Mouse (Mus musculus): ENCODE results near the gene Rarg.

Gene Rarg

GRCm38 (mm10) chr15:102204674-102205505, 52.4 kb downstream of the Rarg start, which contains the start of gene Csad:
Gene Csad (minus strand): TSS chr15:102204724.
- no peak for DNase-seq (ENCODE audit: low read depth, low spot score)

GRCm38 (mm10) chr15:102203835-102204381, 53.4 kb downstream of the Rarg start:
- peak; percentile 63 for DNase-seq (ENCODE audit: low read depth, low spot score)

- DNase-seq (ENCODE audit: low read depth, low spot score): peak; percentile 96
These were observed 54.1 kb downstream of the Rarg start, which contains the start of gene Zfp740 for GRCm38 (mm10) chr15:102202971-102203834. Gene Zfp740 (plus strand): TSS chr15:102203249.

- DNase-seq (ENCODE audit: low read depth, low spot score): no peak
These were observed 58.5 kb downstream of the Rarg start for GRCm38 (mm10) chr15:102198841-102199240.

GRCm38 (mm10) chr15:102195373-102195772, 61.9 kb downstream of the Rarg start:
- no peak for DNase-seq (ENCODE audit: low read depth, low spot score)

GRCm38 (mm10) chr15:102194439-102194838, 62.9 kb downstream of the Rarg start:
- DNase-seq (ENCODE audit: low read depth, low spot score): no peak

- DNase-seq (ENCODE audit: low read depth, low spot score): no peak
These were observed 63.7 kb downstream of the Rarg start for GRCm38 (mm10) chr15:102193652-102194051.

GRCm38 (mm10) chr15:102192820-102193386, 64.4 kb downstream of the Rarg start:
- no peak for DNase-seq (ENCODE audit: low read depth, low spot score)

- DNase-seq (ENCODE audit: low read depth, low spot score): no peak
These were observed 65.0 kb downstream of the Rarg start for GRCm38 (mm10) chr15:102192271-102192812.

GRCm38 (mm10) chr15:102191699-102192098, 65.6 kb downstream of the Rarg start:
- no peak for DNase-seq (ENCODE audit: low read depth, low spot score)

GRCm38 (mm10) chr15:102188883-102189282, 68.4 kb downstream of the Rarg start:
- DNase-seq (ENCODE audit: low read depth, low spot score): no peak

- DNase-seq (ENCODE audit: low read depth, low spot score): no peak
These were observed 69.2 kb downstream of the Rarg start for GRCm38 (mm10) chr15:102188096-102188495.

- no peak for DNase-seq (ENCODE audit: low read depth, low spot score)
These were observed 71.1 kb downstream of the Rarg start for GRCm38 (mm10) chr15:102186239-102186638.

All from forelimb bud, embryonic 11.5 days (tissue).